Mouse (Mus musculus): Measurements from ENCODE around the gene Samd13.

Samd13 gene

GRCm38 (mm10) chr3:146671121-146671520, 14.3 kb downstream of the Samd13 start:
- DNase-seq (ENCODE audit: low spot score in 2 of 2), result no peak

GRCm38 (mm10) chr3:146661907-146662306, 23.5 kb downstream of the Samd13 start:
- DNase-seq (ENCODE audit: low spot score in 2 of 2), result no peak

GRCm38 (mm10) chr3:146661001-146661400, 24.4 kb downstream of the Samd13 start:
- no peak for DNase-seq (ENCODE audit: low spot score in 2 of 2)

GRCm38 (mm10) chr3:146659321-146659720, 26.1 kb downstream of the Samd13 start:
- no peak for DNase-seq (ENCODE audit: low spot score in 2 of 2)

GRCm38 (mm10) chr3:146658061-146658639, 27.2 kb downstream of the Samd13 start:
- no peak for DNase-seq (ENCODE audit: low spot score in 2 of 2)

GRCm38 (mm10) chr3:146657433-146657832, 28.0 kb downstream of the Samd13 start:
- no peak for DNase-seq (ENCODE audit: low spot score in 2 of 2)

- DNase-seq (ENCODE audit: low spot score in 2 of 2), result peak; percentile 9 to 26
Observed at GRCm38 (mm10) chr3:146655111-146655577, 30.2 kb downstream of the Samd13 start.

- no peak for DNase-seq (ENCODE audit: low spot score in 2 of 2)
Observed at GRCm38 (mm10) chr3:146653692-146654091, 31.7 kb downstream of the Samd13 start.

- DNase-seq (ENCODE audit: low spot score in 2 of 2), result no peak
Observed at GRCm38 (mm10) chr3:146652431-146652830, 33.0 kb downstream of the Samd13 start.

- DNase-seq (ENCODE audit: low spot score in 2 of 2), result no peak
Observed at GRCm38 (mm10) chr3:146651217-146651616, 34.2 kb downstream of the Samd13 start, which contains the start of gene 4930503B20Rik. TSS of gene 4930503B20Rik (minus strand) at chr3:146651317.

GRCm38 (mm10) chr3:146650716-146651115, 34.7 kb downstream of the Samd13 start:
- no peak for DNase-seq (ENCODE audit: low spot score in 2 of 2)

GRCm38 (mm10) chr3:146649311-146649894, 36.0 kb downstream of the Samd13 start:
- no peak for DNase-seq (ENCODE audit: low spot score in 2 of 2)

- DNase-seq (ENCODE audit: low spot score in 2 of 2), result no peak
Observed at GRCm38 (mm10) chr3:146641818-146642427, 43.5 kb downstream of the Samd13 start.

GRCm38 (mm10) chr3:146632506-146632905, 52.9 kb downstream of the Samd13 start:
- DNase-seq (ENCODE audit: low spot score in 2 of 2), result no peak

- DNase-seq (ENCODE audit: low spot score in 2 of 2), result no peak
Observed at GRCm38 (mm10) chr3:146628227-146628982, 57.0 kb downstream of the Samd13 start.

- DNase-seq (ENCODE audit: low spot score in 2 of 2), result no peak
Observed at GRCm38 (mm10) chr3:146625766-146626165, 59.6 kb downstream of the Samd13 start.

- no peak for DNase-seq (ENCODE audit: low spot score in 2 of 2)
Observed at GRCm38 (mm10) chr3:146621966-146622365, 63.4 kb downstream of the Samd13 start.

GRCm38 (mm10) chr3:146620555-146621249, 64.7 kb downstream of the Samd13 start:
- no peak for DNase-seq (ENCODE audit: low spot score in 2 of 2)

GRCm38 (mm10) chr3:146620101-146620500, 65.3 kb downstream of the Samd13 start:
- no peak for DNase-seq (ENCODE audit: low spot score in 2 of 2)

- no peak for DNase-seq (ENCODE audit: low spot score in 2 of 2)
Observed at GRCm38 (mm10) chr3:146618357-146618756, 67.0 kb downstream of the Samd13 start.

GRCm38 (mm10) chr3:146617946-146618345, 67.4 kb downstream of the Samd13 start:
- no peak for DNase-seq (ENCODE audit: low spot score in 2 of 2)
